Mouse (Mus musculus): ENCODE results near the gene Gpi1.

GRCm38 (mm10) chr7:34226086-34226485, 4.0 kb downstream of the Gpi1 start:
- TF ChIP-seq CTCF (IDR thresholded peaks at IDR 0.05; ENCODE audit: borderline replicate concordance, extremely low read depth, insufficient read depth, insufficient read length) (no peak), POLR2A (IDR thresholded peaks at IDR 0.05; ENCODE audit: borderline replicate concordance, extremely low read depth, insufficient read depth, insufficient read length, poor library complexity, severe bottlenecking) (no peak)

Data from brain, embryonic 14.5 days (tissue).